Mouse (Mus musculus): ENCODE results near the gene Gpr33. TPM values are rescaled to one million over a fixed set of nuclear protein-coding genes. Genes with fewer than 3 reads are reported as not detected.

The Gpr33 gene
- polyA plus RNA-seq, 1 experiment from 2014 or later: not detected

GRCm38 (mm10) chr12:52014044-52014443 lies 13.8 kb downstream of the Gpr33 start:
- ATAC-seq (replicated peaks; ENCODE audit: insufficient number of reproducible peaks, low FRiP score, low TSS enrichment, low read depth): no peak
- WGBS: 85% methylated on average over 10 of the region's 11 CpGs
- H3K4me2 ChIP-seq (ENCODE audit: low read depth, low read length): no peak overlapping the region

GRCm38 (mm10) chr12:52013274-52013673 lies 14.6 kb downstream of the Gpr33 start:
- no peak overlapping the region for H3K4me2 ChIP-seq (ENCODE audit: low read depth, low read length)
- DNase-seq (ENCODE audit: low spot score): no peak
- H3K4me3 ChIP-seq (ENCODE audit: low read depth, low read length): no peak overlapping the region
- ATAC-seq (replicated peaks; ENCODE audit: insufficient number of reproducible peaks, low FRiP score, low TSS enrichment, low read depth): no peak
- H3K27me3 ChIP-seq (ENCODE audit: control insufficient read depth, insufficient read depth, low read length): no peaks in the 10 kb centered on the region
- no peaks in the 10 kb centered on the region for H3K36me3 ChIP-seq (replicated peaks; ENCODE audit: control insufficient read depth, insufficient read depth, low read depth, low read length)
- H3K9ac ChIP-seq (replicated peaks; ENCODE audit: low read length): no peak overlapping the region
- 35% methylated on average over 9 of the region's 9 CpGs for WGBS
- no peaks in the 10 kb centered on the region for H3K9me3 ChIP-seq (replicated peaks; ENCODE audit: control insufficient read depth, low read length)
- H3K27ac ChIP-seq (replicated peaks; ENCODE audit: low read depth, low read length): no peak overlapping the region
- H3K4me1 ChIP-seq (ENCODE audit: control insufficient read depth, insufficient read depth, low read length): no peaks in the 10 kb centered on the region

More at GRCm38 (mm10) chr12:52014044-52014443, 13.8 kb downstream of the Gpr33 start:
- no peak overlapping the region for H3K4me3 ChIP-seq (ENCODE audit: low read depth, low read length)
- H3K9me3 ChIP-seq (replicated peaks; ENCODE audit: control insufficient read depth, low read length): no peaks in the 10 kb centered on the region
- no peak for DNase-seq (ENCODE audit: low spot score)
- H3K27ac ChIP-seq (replicated peaks; ENCODE audit: low read depth, low read length): no peak overlapping the region
- H3K9ac ChIP-seq (replicated peaks; ENCODE audit: low read length): no peak overlapping the region
- H3K4me1 ChIP-seq (ENCODE audit: control insufficient read depth, insufficient read depth, low read length): no peaks in the 10 kb centered on the region
- no peaks in the 10 kb centered on the region for H3K36me3 ChIP-seq (replicated peaks; ENCODE audit: control insufficient read depth, insufficient read depth, low read depth, low read length)
- H3K27me3 ChIP-seq (ENCODE audit: control insufficient read depth, insufficient read depth, low read length): no peaks in the 10 kb centered on the region

GRCm38 (mm10) chr12:52012159-52012558 lies 15.7 kb downstream of the Gpr33 start:
- Histone ChIP-seq H3K4me1 (ENCODE audit: control insufficient read depth, insufficient read depth, low read length) (no peaks in the 10 kb centered on the region), H3K4me3 (ENCODE audit: low read depth, low read length) (no peak overlapping the region), H3K27me3 (ENCODE audit: control insufficient read depth, insufficient read depth, low read length) (no peaks in the 10 kb centered on the region), H3K9ac (replicated peaks; ENCODE audit: low read length) (no peak overlapping the region), H3K27ac (replicated peaks; ENCODE audit: low read depth, low read length) (no peak overlapping the region), H3K9me3 (replicated peaks; ENCODE audit: control insufficient read depth, low read length) (no peaks in the 10 kb centered on the region), H3K36me3 (replicated peaks; ENCODE audit: control insufficient read depth, insufficient read depth, low read depth, low read length) (no peaks in the 10 kb centered on the region), H3K4me2 (ENCODE audit: low read depth, low read length) (no peak overlapping the region)
- 83% methylated on average over 8 of the region's 8 CpGs for WGBS
- DNase-seq (ENCODE audit: low spot score): no peak
- ATAC-seq (replicated peaks; ENCODE audit: insufficient number of reproducible peaks, low FRiP score, low TSS enrichment, low read depth): no peak

- Histone ChIP-seq H3K9me3 (replicated peaks; ENCODE audit: control insufficient read depth, low read length) (no peaks in the 10 kb centered on the region), H3K4me1 (ENCODE audit: control insufficient read depth, insufficient read depth, low read length) (no peaks in the 10 kb centered on the region), H3K36me3 (replicated peaks; ENCODE audit: control insufficient read depth, insufficient read depth, low read depth, low read length) (no peaks in the 10 kb centered on the region), H3K9ac (replicated peaks; ENCODE audit: low read length) (no peak overlapping the region), H3K27me3 (ENCODE audit: control insufficient read depth, insufficient read depth, low read length) (no peaks in the 10 kb centered on the region), H3K4me2 (ENCODE audit: low read depth, low read length) (no peak overlapping the region), H3K4me3 (ENCODE audit: low read depth, low read length) (no peak overlapping the region), H3K27ac (replicated peaks; ENCODE audit: low read depth, low read length) (no peak overlapping the region)
- 58% methylated on average over 2 of the region's 2 CpGs for WGBS
- peak; percentile 78 for DNase-seq (ENCODE audit: low spot score)
- no peak for ATAC-seq (replicated peaks; ENCODE audit: insufficient number of reproducible peaks, low FRiP score, low TSS enrichment, low read depth)
These were observed 17.3 kb downstream of the Gpr33 start for GRCm38 (mm10) chr12:52010630-52010961.

GRCm38 (mm10) chr12:52009928-52010629 lies 17.8 kb downstream of the Gpr33 start:
- no peaks in the 10 kb centered on the region for H3K4me1 ChIP-seq (ENCODE audit: control insufficient read depth, insufficient read depth, low read length)
- WGBS: 68% methylated on average over 15 of the region's 15 CpGs
- no peaks in the 10 kb centered on the region for H3K27me3 ChIP-seq (ENCODE audit: control insufficient read depth, insufficient read depth, low read length)
- H3K4me3 ChIP-seq (ENCODE audit: low read depth, low read length): no peak overlapping the region
- H3K27ac ChIP-seq (replicated peaks; ENCODE audit: low read depth, low read length): no peak overlapping the region
- DNase-seq (ENCODE audit: low spot score) (no peak), ATAC-seq (replicated peaks; ENCODE audit: insufficient number of reproducible peaks, low FRiP score, low TSS enrichment, low read depth) (no peak)
- H3K9me3 ChIP-seq (replicated peaks; ENCODE audit: control insufficient read depth, low read length): no peaks in the 10 kb centered on the region
- no peak overlapping the region for H3K9ac ChIP-seq (replicated peaks; ENCODE audit: low read length)
- H3K36me3 ChIP-seq (replicated peaks; ENCODE audit: control insufficient read depth, insufficient read depth, low read depth, low read length): no peaks in the 10 kb centered on the region
- H3K4me2 ChIP-seq (ENCODE audit: low read depth, low read length): no peak overlapping the region

GRCm38 (mm10) chr12:52006633-52006994 lies 21.2 kb downstream of the Gpr33 start:
- peak; percentile 75; the same call in 1 of the 2 replicates for ATAC-seq (replicated peaks; ENCODE audit: insufficient number of reproducible peaks, low FRiP score, low TSS enrichment, low read depth)
- H3K27ac ChIP-seq (replicated peaks; ENCODE audit: low read depth, low read length): no peak overlapping the region

GRCm38 (mm10) chr12:52005877-52006632 lies 21.8 kb downstream of the Gpr33 start, which contains the start of gene Dtd2:
Gene Dtd2, minus strand, starts transcription at chr12:52006501.
- peak; percentile 91 for ATAC-seq (replicated peaks; ENCODE audit: insufficient number of reproducible peaks, low FRiP score, low TSS enrichment, low read depth)
- WGBS: 2% methylated on average over 46 of the region's 46 CpGs
- H3K27ac ChIP-seq (replicated peaks; ENCODE audit: low read depth, low read length): no peak within 1 kb of the TSS

More at GRCm38 (mm10) chr12:52006633-52006994, 21.2 kb downstream of the Gpr33 start:
- Histone ChIP-seq H3K4me2 (ENCODE audit: low read depth, low read length) (0 out of 2 replicates have a peak overlapping the region, but pooled peaks have one; percentile 16), H3K9ac (replicated peaks; ENCODE audit: low read length) (no peak overlapping the region; the same call in 1 of the 2 replicates), H3K4me1 (ENCODE audit: control insufficient read depth, insufficient read depth, low read length) (no peaks in the 10 kb centered on the region), H3K9me3 (replicated peaks; ENCODE audit: control insufficient read depth, low read length) (no peaks in the 10 kb centered on the region), H3K27me3 (ENCODE audit: control insufficient read depth, insufficient read depth, low read length) (no peaks in the 10 kb centered on the region), H3K4me3 (ENCODE audit: low read depth, low read length) (peak overlapping the region; percentile 65), H3K36me3 (replicated peaks; ENCODE audit: control insufficient read depth, insufficient read depth, low read depth, low read length) (no peaks in the 10 kb centered on the region)
- 42% methylated on average over 5 of the region's 5 CpGs for WGBS
- DNase-seq (ENCODE audit: low spot score): no peak

GRCm38 (mm10) chr12:52002746-52003145 lies 25.1 kb downstream of the Gpr33 start:
- ATAC-seq (replicated peaks; ENCODE audit: insufficient number of reproducible peaks, low FRiP score, low TSS enrichment, low read depth) (no peak), DNase-seq (ENCODE audit: low spot score) (no peak)
- H3K27ac ChIP-seq (replicated peaks; ENCODE audit: low read depth, low read length): no peak overlapping the region
- no peaks in the 10 kb centered on the region for H3K27me3 ChIP-seq (ENCODE audit: control insufficient read depth, insufficient read depth, low read length)
- H3K4me1 ChIP-seq (ENCODE audit: control insufficient read depth, insufficient read depth, low read length): no peaks in the 10 kb centered on the region
- no peak overlapping the region for H3K4me2 ChIP-seq (ENCODE audit: low read depth, low read length)
- no peak overlapping the region for H3K9ac ChIP-seq (replicated peaks; ENCODE audit: low read length)
- 91% methylated on average over 3 of the region's 3 CpGs for WGBS
- no peak overlapping the region for H3K4me3 ChIP-seq (ENCODE audit: low read depth, low read length)
- no peaks in the 10 kb centered on the region for H3K9me3 ChIP-seq (replicated peaks; ENCODE audit: control insufficient read depth, low read length)
- no peaks in the 10 kb centered on the region; the same call in 1 of the 2 replicates for H3K36me3 ChIP-seq (replicated peaks; ENCODE audit: control insufficient read depth, insufficient read depth, low read depth, low read length)

More at GRCm38 (mm10) chr12:52005877-52006632, 21.8 kb downstream of the Gpr33 start, which contains the start of gene Dtd2:
- no peaks in the 10 kb centered on the region for H3K9me3 ChIP-seq (replicated peaks; ENCODE audit: control insufficient read depth, low read length)
- peak within 1 kb of the TSS; percentile 65 for H3K4me3 ChIP-seq (ENCODE audit: low read depth, low read length)
- DNase-seq (ENCODE audit: low spot score): peak; percentile 95
- no peaks in the 10 kb centered on the region for H3K36me3 ChIP-seq (replicated peaks; ENCODE audit: control insufficient read depth, insufficient read depth, low read depth, low read length)
- H3K4me2 ChIP-seq (ENCODE audit: low read depth, low read length): peak within 1 kb of the TSS; percentile 56
- H3K27me3 ChIP-seq (ENCODE audit: control insufficient read depth, insufficient read depth, low read length): no peaks in the 10 kb centered on the region
- peak within 1 kb of the TSS; percentile 82 for H3K9ac ChIP-seq (replicated peaks; ENCODE audit: low read length)
- no peaks in the 10 kb centered on the region for H3K4me1 ChIP-seq (ENCODE audit: control insufficient read depth, insufficient read depth, low read length)
